Mouse (Mus musculus) bone marrow, adult 2 months (tissue): ENCODE measurements around the gene Lzic.

Experiments used
- CTCF ChIP-seq: fragments of 200-500 bp; IDR thresholded peaks from 2 replicates; pipeline ENCODE4 v1.5.1; 2011; ENCODE audit warnings: low read length, control low read depth; ENCODE audit not compliant: control insufficient read depth, insufficient read depth
- POLR2A ChIP-seq: fragments of 200-500 bp; IDR thresholded peaks from 2 replicates; pipeline ENCODE4 v1.6.1; 2011; ENCODE audit warnings: low read depth, mild to moderate bottlenecking, control low read depth, low read length, borderline replicate concordance; ENCODE audit not compliant: control insufficient read depth

DNA sequence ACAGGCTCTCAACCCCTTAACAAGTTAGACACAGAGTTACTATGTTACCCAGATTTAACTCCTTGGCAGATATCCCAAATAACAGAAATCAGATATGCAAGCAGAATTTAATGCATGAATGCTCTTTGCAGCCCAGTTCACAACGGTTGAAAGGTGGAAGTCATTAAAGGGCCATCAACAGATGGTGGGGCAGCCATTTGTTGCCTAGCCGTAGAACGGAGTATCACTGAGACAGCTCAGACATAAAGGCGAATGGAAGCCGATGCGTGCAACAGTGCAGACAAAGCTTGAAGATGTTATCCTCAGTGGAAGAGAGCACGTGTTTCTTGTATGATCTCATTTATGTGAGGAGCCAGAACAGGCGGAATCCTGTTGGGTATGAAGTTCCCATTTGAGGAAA is 44.5 kb upstream of the Lzic start:
- TF ChIP-seq POLR2A, result no peak
- no peak for TF ChIP-seq CTCF
